Mouse (Mus musculus): ENCODE measurements around the gene Plxnc1. TPM values are rescaled to one million over a fixed set of nuclear protein-coding genes. Genes with fewer than 3 reads are reported as not detected.

Plxnc1 gene
- 3.7 and 4.3 TPM in 2 replicates for polyA plus RNA-seq (2014; fragmentation: Nextera tagmentation; extraction: Ambion mirVana)

DNA sequence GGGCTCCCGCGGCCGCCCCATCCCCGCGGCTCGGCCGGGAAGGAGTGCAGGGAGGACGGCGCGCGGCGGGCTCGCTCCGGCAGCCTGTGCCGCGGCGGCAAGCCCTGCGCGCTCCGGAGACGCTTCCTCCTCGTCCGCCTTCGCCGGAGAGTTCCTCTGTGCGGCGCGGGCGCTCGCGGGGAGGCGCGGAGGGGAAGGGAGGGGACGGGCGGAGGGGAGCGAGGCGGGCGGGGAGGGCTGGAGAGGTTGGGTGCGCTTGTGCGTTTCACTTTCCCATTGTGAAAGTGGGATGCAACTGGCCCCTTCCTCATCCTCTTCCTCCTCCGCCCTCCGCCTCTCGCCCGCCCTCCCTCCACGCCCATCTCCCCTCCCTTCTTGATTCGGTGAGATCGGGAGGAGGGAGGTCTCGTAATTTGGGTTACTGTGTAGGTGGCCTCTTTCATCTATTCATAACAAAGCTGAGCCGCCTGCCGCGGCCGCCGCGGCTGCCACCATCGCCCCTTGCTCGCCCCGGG, at the start of gene Plxnc1:
Gene Plxnc1, minus strand, starts transcription at position 145 of the 515 bp plus-strand sequence.
- H3K4me1 ChIP-seq (ENCODE audit: control insufficient read depth, insufficient read depth, low read length) = peaks cover 7% of the 10 kb centered on the region; the same call in 1 of the 2 replicates
- peak within 1 kb of the TSS; percentile 74 for H3K9ac ChIP-seq (ENCODE audit: low read depth, low read length)
- DNase-seq (ENCODE audit: low spot score) (peak; percentile 75), ATAC-seq (ENCODE audit: low read depth) (peak; percentile 67)
- WGBS = 0% methylated on average over 7 of the region's 57 CpGs
- H3K4me2 ChIP-seq (ENCODE audit: low read depth, low read length) = peak within 1 kb of the TSS; percentile 97
- peaks cover 46% of the 10 kb centered on the region for H3K27me3 ChIP-seq (replicated peaks; ENCODE audit: control insufficient read depth, insufficient read depth, low read length)
- no peak within 1 kb of the TSS; the same call in 1 of the 2 replicates for H3K27ac ChIP-seq (replicated peaks; ENCODE audit: low read depth, low read length)
- no peaks in the 10 kb centered on the region for H3K36me3 ChIP-seq (ENCODE audit: control insufficient read depth, insufficient read depth, low read length)
- H3K9me3 ChIP-seq (ENCODE audit: control insufficient read depth, low read length) = no peaks in the 10 kb centered on the region
- H3K4me3 ChIP-seq (ENCODE audit: low read depth, low read length) = peak within 1 kb of the TSS; percentile 74

DNA sequence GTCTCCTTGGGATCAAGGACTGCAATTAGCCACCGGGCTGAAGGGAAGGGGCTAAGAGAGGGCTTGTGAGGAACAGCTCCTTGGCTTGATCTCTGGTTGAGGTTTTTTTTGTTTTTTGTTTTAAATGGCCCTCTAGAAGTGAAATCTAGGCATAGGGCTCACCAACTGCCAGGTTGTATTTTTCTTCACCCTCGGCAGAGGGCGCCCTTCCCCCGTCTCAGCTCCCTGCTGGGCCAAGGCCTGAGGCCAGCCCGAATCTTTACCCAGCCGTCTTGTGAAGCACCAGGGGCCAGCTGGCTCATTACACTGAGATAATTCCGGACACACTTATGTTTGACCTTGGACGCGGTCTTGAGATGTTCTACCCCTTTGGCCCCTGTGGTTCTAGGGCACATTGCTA, 47.5 kb upstream of the Plxnc1 start:
- Histone ChIP-seq H3K27ac (replicated peaks; ENCODE audit: low read depth, low read length) (no peak overlapping the region), H3K4me3 (ENCODE audit: low read depth, low read length) (no peak overlapping the region), H3K4me2 (ENCODE audit: low read depth, low read length) (peak overlapping the region; percentile 55), H3K36me3 (ENCODE audit: control insufficient read depth, insufficient read depth, low read length) (no peaks in the 10 kb centered on the region), H3K27me3 (replicated peaks; ENCODE audit: control insufficient read depth, insufficient read depth, low read length) (no peaks in the 10 kb centered on the region), H3K9me3 (ENCODE audit: control insufficient read depth, low read length) (no peaks in the 10 kb centered on the region), H3K4me1 (ENCODE audit: control insufficient read depth, insufficient read depth, low read length) (peaks cover 6% of the 10 kb centered on the region; the same call in 1 of the 2 replicates), H3K9ac (ENCODE audit: low read depth, low read length) (peak overlapping the region; percentile 43; the same call in 1 of the 2 replicates)
- 8% methylated on average over 9 of the region's 9 CpGs for WGBS
- peak; percentile 73 for DNase-seq (ENCODE audit: low spot score)
- ATAC-seq (ENCODE audit: low read depth) = peak; percentile 70; the same call in 1 of the 2 replicates

DNA sequence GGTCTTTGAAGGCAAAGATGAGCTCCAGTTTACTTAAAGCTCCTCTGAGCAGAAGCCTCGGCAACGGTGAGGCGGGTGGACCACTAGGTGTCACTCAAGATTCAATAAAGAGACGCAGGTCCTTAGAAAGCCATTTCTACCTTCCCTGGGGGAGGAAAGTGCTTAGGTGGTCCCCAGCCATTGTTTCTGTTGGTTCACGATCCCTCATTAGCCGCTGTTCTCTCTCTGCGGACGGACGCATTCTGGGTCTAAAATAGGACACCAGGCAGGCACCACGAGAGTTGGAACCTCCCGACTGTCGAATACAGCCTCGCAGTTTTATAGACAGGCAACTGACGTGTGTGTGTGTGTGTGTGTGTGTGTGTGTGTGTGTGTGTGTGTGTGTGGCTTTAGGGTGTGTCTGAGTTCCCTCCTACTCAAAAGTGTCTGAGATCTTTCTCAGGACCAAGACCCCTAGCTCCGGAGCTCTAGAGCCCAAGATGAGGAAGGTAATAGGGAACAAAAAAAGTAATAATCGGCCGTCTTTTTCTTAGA, 47.0 kb upstream of the Plxnc1 start:
- Histone ChIP-seq H3K27me3 (replicated peaks; ENCODE audit: control insufficient read depth, insufficient read depth, low read length) (no peaks in the 10 kb centered on the region), H3K9me3 (ENCODE audit: control insufficient read depth, low read length) (no peaks in the 10 kb centered on the region), H3K4me2 (ENCODE audit: low read depth, low read length) (peak overlapping the region; percentile 55), H3K27ac (replicated peaks; ENCODE audit: low read depth, low read length) (peak overlapping the region; percentile 62; the same call in 1 of the 2 replicates), H3K36me3 (ENCODE audit: control insufficient read depth, insufficient read depth, low read length) (no peaks in the 10 kb centered on the region), H3K9ac (ENCODE audit: low read depth, low read length) (peak overlapping the region; percentile 43; the same call in 1 of the 2 replicates), H3K4me3 (ENCODE audit: low read depth, low read length) (peak overlapping the region; percentile 21), H3K4me1 (ENCODE audit: control insufficient read depth, insufficient read depth, low read length) (peaks cover 6% of the 10 kb centered on the region; the same call in 1 of the 2 replicates)
- 15% methylated on average over 17 of the region's 17 CpGs for WGBS
- peak; percentile 90 for DNase-seq (ENCODE audit: low spot score)
- peak; percentile 35 for ATAC-seq (ENCODE audit: low read depth)

DNA sequence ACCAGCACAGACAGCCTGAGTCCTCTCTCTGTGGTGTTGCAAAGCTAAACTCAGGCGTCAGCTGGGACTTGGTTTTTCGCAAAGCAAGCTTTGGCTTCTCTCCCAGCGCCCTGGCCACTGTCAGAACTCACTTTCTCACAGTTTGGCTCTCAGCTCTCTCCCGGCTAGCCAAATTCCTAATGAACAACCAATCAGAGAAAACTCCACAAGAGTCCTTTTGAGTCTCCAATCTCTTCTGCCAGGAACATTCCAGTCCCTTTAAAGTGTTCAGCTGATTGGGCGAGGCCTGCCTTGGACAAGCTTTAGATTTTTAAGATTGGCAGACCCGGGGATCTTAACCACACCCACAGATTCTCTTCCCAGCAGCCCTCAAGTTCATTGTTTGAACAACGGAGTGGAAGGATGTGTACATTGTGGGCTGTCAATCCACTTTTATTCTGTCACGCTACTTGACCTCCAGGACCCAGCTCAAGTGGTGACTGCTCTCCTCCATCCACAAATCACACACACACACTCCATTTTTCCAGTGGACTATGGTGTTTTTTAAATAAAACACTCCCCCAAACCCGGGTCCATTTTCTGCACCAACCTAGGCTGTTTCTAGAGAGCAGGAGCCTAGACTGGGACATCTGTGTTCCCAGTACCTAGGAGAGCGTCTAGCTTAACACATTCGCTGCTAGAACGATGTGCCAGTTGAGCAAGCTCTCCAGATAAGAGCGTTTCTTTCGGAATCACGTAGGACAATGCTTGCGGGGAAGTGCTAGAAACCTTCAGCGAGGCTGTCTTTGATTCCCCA, 46.3 kb upstream of the Plxnc1 start:
- DNase-seq (ENCODE audit: low spot score) = peak; percentile 90
- Histone ChIP-seq H3K36me3 (ENCODE audit: control insufficient read depth, insufficient read depth, low read length) (no peaks in the 10 kb centered on the region), H3K4me3 (ENCODE audit: low read depth, low read length) (peak overlapping the region; percentile 21), H3K27me3 (replicated peaks; ENCODE audit: control insufficient read depth, insufficient read depth, low read length) (no peaks in the 10 kb centered on the region), H3K9ac (ENCODE audit: low read depth, low read length) (peak overlapping the region; percentile 43; the same call in 1 of the 2 replicates), H3K27ac (replicated peaks; ENCODE audit: low read depth, low read length) (peak overlapping the region; percentile 62; the same call in 1 of the 2 replicates), H3K9me3 (ENCODE audit: control insufficient read depth, low read length) (no peaks in the 10 kb centered on the region), H3K4me2 (ENCODE audit: low read depth, low read length) (peak overlapping the region; percentile 55), H3K4me1 (ENCODE audit: control insufficient read depth, insufficient read depth, low read length) (peaks cover 6% of the 10 kb centered on the region; the same call in 1 of the 2 replicates)
- 18% methylated on average over 17 of the region's 17 CpGs for WGBS
- peak; percentile 62 for ATAC-seq (ENCODE audit: low read depth)

DNA sequence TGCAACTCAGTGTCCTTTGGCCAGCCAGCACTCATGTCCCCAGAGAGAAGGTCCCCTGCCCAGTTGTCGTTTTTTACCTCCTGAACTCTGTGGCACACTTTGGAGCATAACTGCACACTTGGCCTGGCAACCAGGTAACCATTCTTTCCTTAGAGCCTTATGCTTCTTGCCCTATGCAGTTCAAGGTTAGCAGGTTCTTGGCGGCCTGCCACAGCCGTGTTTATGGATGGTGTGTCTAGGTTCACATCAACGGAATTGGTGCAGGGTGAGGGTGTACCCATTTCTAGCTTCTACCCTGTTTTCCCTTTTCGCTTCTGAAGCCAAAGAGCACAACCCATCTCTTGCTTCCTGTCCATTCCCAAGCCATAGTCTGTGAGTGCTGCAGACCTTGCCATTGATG, 44.7 kb upstream of the Plxnc1 start:
- WGBS = 82% methylated on average over 5 of the region's 5 CpGs
- Histone ChIP-seq H3K9me3 (ENCODE audit: control insufficient read depth, low read length) (no peaks in the 10 kb centered on the region), H3K27ac (replicated peaks; ENCODE audit: low read depth, low read length) (no peak overlapping the region), H3K4me1 (ENCODE audit: control insufficient read depth, insufficient read depth, low read length) (peaks cover 6% of the 10 kb centered on the region; the same call in 1 of the 2 replicates), H3K4me3 (ENCODE audit: low read depth, low read length) (no peak overlapping the region), H3K9ac (ENCODE audit: low read depth, low read length) (no peak overlapping the region), H3K4me2 (ENCODE audit: low read depth, low read length) (no peak overlapping the region), H3K27me3 (replicated peaks; ENCODE audit: control insufficient read depth, insufficient read depth, low read length) (no peaks in the 10 kb centered on the region), H3K36me3 (ENCODE audit: control insufficient read depth, insufficient read depth, low read length) (no peaks in the 10 kb centered on the region)
- DNase-seq (ENCODE audit: low spot score) (no peak), ATAC-seq (ENCODE audit: low read depth) (no peak)

DNA sequence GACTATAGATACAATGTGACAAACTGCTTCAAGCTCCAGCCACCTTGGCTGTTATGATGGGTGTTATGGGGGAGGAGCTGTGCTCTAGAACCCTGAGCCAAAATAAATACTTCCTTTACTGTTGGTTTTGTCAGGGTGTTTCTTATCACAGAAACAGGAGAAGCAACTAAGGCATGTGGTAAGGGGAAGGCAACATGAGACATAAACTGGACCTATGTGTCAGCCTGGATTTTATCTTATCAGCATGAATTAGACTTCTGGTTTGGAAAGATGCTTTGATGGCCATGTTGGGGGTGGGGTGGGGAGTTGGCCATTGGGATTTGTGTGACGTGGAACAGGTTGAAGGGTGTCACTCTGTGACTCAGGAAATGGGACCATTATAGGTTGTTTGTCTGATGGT, 40.5 kb upstream of the Plxnc1 start:
- Histone ChIP-seq H3K4me2 (ENCODE audit: low read depth, low read length) (no peak overlapping the region), H3K9ac (ENCODE audit: low read depth, low read length) (no peak overlapping the region), H3K4me1 (ENCODE audit: control insufficient read depth, insufficient read depth, low read length) (peaks cover 2% of the 10 kb centered on the region; the same call in 1 of the 2 replicates), H3K4me3 (ENCODE audit: low read depth, low read length) (no peak overlapping the region), H3K27me3 (replicated peaks; ENCODE audit: control insufficient read depth, insufficient read depth, low read length) (no peaks in the 10 kb centered on the region), H3K36me3 (ENCODE audit: control insufficient read depth, insufficient read depth, low read length) (no peaks in the 10 kb centered on the region), H3K27ac (replicated peaks; ENCODE audit: low read depth, low read length) (no peak overlapping the region), H3K9me3 (ENCODE audit: control insufficient read depth, low read length) (no peaks in the 10 kb centered on the region)
- ATAC-seq (ENCODE audit: low read depth) (no peak), DNase-seq (ENCODE audit: low spot score) (no peak)
- 82% methylated on average over 1 of the region's 1 CpGs for WGBS

DNA sequence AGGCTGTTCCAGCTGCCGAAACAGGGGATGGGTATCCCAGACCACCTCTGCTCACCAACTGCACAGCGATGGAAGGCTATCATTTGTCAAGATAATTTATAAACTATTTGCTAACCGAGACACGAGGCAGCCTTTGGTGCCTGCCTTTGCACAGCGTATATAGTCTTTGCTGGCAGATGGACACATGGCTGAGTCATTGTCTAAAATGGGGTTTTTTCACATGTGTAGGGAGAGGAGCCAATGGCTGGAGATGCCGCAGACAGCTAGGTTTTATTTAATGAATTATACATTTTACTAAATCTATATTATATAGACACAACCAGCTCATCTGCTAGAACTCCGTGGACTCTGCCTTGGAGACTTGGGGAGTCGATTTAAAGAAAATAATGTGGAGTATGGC, 37.9 kb upstream of the Plxnc1 start:
- 76% methylated on average over 8 of the region's 8 CpGs for WGBS

DNA sequence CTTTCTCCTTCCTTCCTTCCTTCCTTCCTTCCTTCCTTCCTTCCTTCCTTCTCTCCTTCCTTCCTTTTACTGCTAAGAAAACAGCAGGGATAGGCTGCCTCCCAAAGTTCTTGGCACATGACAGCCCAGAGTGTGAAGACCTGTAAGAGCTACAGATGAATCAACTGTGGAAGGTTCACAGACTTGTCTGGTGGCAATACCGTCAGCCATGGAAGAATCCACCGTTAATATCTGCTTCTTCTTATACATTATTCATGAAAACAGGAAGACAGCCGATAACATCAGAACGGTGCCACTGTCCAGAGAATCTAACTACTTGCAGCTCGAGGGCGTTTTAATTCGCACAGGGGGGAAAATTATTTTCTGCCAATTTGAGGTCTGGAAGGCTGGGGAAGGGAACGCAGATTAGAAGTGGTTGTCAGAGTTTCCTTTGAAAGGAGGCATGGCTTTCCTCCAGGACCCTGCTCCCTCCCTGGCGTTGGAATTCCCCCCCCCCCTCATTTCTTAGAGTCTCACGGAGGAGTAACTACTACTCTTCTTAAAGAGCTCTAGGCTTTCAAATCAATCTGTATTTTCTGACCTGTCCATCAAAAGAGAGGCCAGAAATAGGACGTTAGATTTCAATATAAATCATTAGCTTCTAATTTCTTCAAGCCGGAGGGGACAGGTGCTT, 37.0 kb upstream of the Plxnc1 start:
- DNase-seq (ENCODE audit: low spot score) (peak; percentile 28), ATAC-seq (ENCODE audit: low read depth) (no peak)
- no peak overlapping the region for H3K4me3 ChIP-seq (ENCODE audit: low read depth, low read length)
- no peak overlapping the region for H3K27ac ChIP-seq (replicated peaks; ENCODE audit: low read depth, low read length)
- no peak overlapping the region for H3K4me2 ChIP-seq (ENCODE audit: low read depth, low read length)
- no peaks in the 10 kb centered on the region for H3K9me3 ChIP-seq (ENCODE audit: control insufficient read depth, low read length)
- WGBS = 27% methylated on average over 12 of the region's 12 CpGs
- no peaks in the 10 kb centered on the region for H3K36me3 ChIP-seq (ENCODE audit: control insufficient read depth, insufficient read depth, low read length)
- no peak overlapping the region for H3K9ac ChIP-seq (ENCODE audit: low read depth, low read length)
- no peaks in the 10 kb centered on the region for H3K27me3 ChIP-seq (replicated peaks; ENCODE audit: control insufficient read depth, insufficient read depth, low read length)
- H3K4me1 ChIP-seq (ENCODE audit: control insufficient read depth, insufficient read depth, low read length) = no peaks in the 10 kb centered on the region

More for the DNA sequence above, 37.9 kb upstream of the Plxnc1 start:
- Histone ChIP-seq H3K27me3 (replicated peaks; ENCODE audit: control insufficient read depth, insufficient read depth, low read length) (no peaks in the 10 kb centered on the region), H3K27ac (replicated peaks; ENCODE audit: low read depth, low read length) (no peak overlapping the region), H3K4me3 (ENCODE audit: low read depth, low read length) (no peak overlapping the region), H3K9me3 (ENCODE audit: control insufficient read depth, low read length) (no peaks in the 10 kb centered on the region), H3K36me3 (ENCODE audit: control insufficient read depth, insufficient read depth, low read length) (no peaks in the 10 kb centered on the region), H3K4me1 (ENCODE audit: control insufficient read depth, insufficient read depth, low read length) (no peaks in the 10 kb centered on the region), H3K9ac (ENCODE audit: low read depth, low read length) (no peak overlapping the region), H3K4me2 (ENCODE audit: low read depth, low read length) (no peak overlapping the region)
- DNase-seq (ENCODE audit: low spot score) (no peak), ATAC-seq (ENCODE audit: low read depth) (no peak)

All from embryonic facial prominence, embryonic 14.5 days (tissue).